Mouse (Mus musculus): Measurements from ENCODE around the gene Vgll2.

DNA sequence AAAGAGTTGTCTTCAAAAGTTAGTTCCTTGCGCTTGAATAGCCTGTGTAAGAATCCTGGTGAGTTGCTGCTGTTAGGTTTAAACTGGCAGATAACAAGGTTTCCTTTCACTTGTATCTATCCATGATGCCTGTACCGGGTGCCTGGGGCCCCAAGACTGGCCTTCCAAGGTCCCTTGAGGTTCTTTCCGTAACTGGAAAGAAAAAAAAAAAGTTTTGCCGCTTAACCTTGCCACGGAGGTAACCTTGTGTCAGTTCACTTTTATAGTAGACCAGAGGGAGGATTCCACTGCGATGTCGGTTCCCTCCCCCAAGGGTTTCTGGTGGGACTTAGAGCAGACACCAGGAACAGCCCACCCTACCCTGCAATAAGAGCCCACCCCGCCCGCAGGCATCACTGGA lies 1.1 kb upstream of the Vgll2 start:
- TF ChIP-seq POLR2A (IDR thresholded peaks at IDR 0.05; ENCODE audit: insufficient read depth, low read length), result no peak
- no peak for TF ChIP-seq EP300 (IDR thresholded peaks at IDR 0.05; ENCODE audit: insufficient read depth, low read depth, low read length)
